Comparison of ENCODE assay signal across 17 mouse cellular contexts in genomic region chr13:108302957-108303675, GRCm38 (mm10). TPM values are rescaled to one million over a fixed set of nuclear protein-coding genes. Genes with fewer than 3 reads are reported as not detected.
DNase-seq lines count a peak whose midpoint lies in the region; ATAC-seq and TF ChIP-seq lines count a peak whose summit lies in the region.
"Had no signal": no experiment of that assay in that cellular context is flagged by ENCODE, and none has a peak within 500 bp of the region (broad histone marks: within the 10 kb centered on the region; RNA-seq: fewer than 3 reads in every experiment).

No protein-coding gene starts in this region.

- no peak overlapping the region for H3K4me2 ChIP-seq in forebrain, embryonic 13.5 days
- H3K4me2 ChIP-seq: forebrain, embryonic 12.5 days; heart, embryonic 11.5 days; hindbrain, embryonic 14.5 days; liver, embryonic 15.5 days; midbrain, embryonic 11.5 days; stomach, embryonic 15.5 days had no signal

- no peaks in the 10 kb centered on the region for H3K9me3 ChIP-seq in forebrain, embryonic 13.5 days (replicated peaks)
- H3K9me3 ChIP-seq: forebrain, embryonic 12.5 days; liver, embryonic 15.5 days; stomach, embryonic 15.5 days had no signal

- DNase-seq in spleen, adult 2 months (ENCODE audit: low read depth in 1 of 2, low spot score in 2 of 2), result no peak
- no peak for DNase-seq in spleen, postnatal 14 days (ENCODE audit: low spot score in 2 of 2)
- peak; percentile 32 to 57 for DNase-seq in CD8-positive naive resting alpha-beta T cell, adult 2 months (ENCODE audit: low read depth in 2 of 2, low spot score in 2 of 2)
- DNase-seq in thymus, postnatal 4 days, result peak; percentile 37
- no peak for DNase-seq in frontal cortex, postnatal 36 days (ENCODE audit: low spot score in 2 of 2)
- DNase-seq: cerebellum, postnatal 10 days; kidney, adult 11 months; kidney, postnatal 10 days; right cerebral cortex, adult 18-20 months had no signal

- no peak for TF ChIP-seq CTCF in spleen, adult 2 months (IDR thresholded peaks at IDR 0.05; ENCODE audit: extremely low read depth, insufficient read depth, insufficient read length, insufficient replicate concordance)

- WGBS in spleen, adult 2 months, result 66% methylated on average over 7 of the region's 7 CpGs
- 74% methylated on average over 7 of the region's 7 CpGs for WGBS in forebrain, embryonic 13.5 days

- no peaks in the 10 kb centered on the region for H3K27me3 ChIP-seq in spleen, adult 2 months (ENCODE audit: control insufficient read depth, insufficient read depth, low read length)
- no peaks in the 10 kb centered on the region for H3K27me3 ChIP-seq in forebrain, embryonic 13.5 days
- H3K27me3 ChIP-seq: forebrain, embryonic 12.5 days; liver, embryonic 15.5 days; stomach, embryonic 15.5 days had no signal

- no peak overlapping the region for H3K9ac ChIP-seq in forebrain, embryonic 13.5 days
- H3K9ac ChIP-seq: forebrain, embryonic 12.5 days; hindbrain, embryonic 14.5 days; liver, embryonic 15.5 days; stomach, embryonic 15.5 days had no signal

- ATAC-seq in inflammation-experienced regulatory T-cells, adult 6 months, result peak; percentile 42
- no peak for ATAC-seq in forebrain, embryonic 13.5 days

- no peak overlapping the region for H3K4me3 ChIP-seq in spleen, adult 2 months (ENCODE audit: extremely low read depth, insufficient read depth, insufficient read length)
- H3K4me3 ChIP-seq in forebrain, embryonic 13.5 days, result no peak overlapping the region
- H3K4me3 ChIP-seq: forebrain, embryonic 12.5 days; liver, embryonic 15.5 days; stomach, embryonic 15.5 days had no signal

- H3K36me3 ChIP-seq in spleen, adult 2 months (ENCODE audit: control insufficient read depth, insufficient read depth, low read length), result no peaks in the 10 kb centered on the region
- no peaks in the 10 kb centered on the region for H3K36me3 ChIP-seq in forebrain, embryonic 13.5 days (ENCODE audit: poor library complexity, severe bottlenecking)
- H3K36me3 ChIP-seq: forebrain, embryonic 12.5 days; liver, embryonic 15.5 days; stomach, embryonic 15.5 days had no signal

- peaks cover 5% of the 10 kb centered on the region for H3K4me1 ChIP-seq in spleen, adult 2 months (ENCODE audit: control insufficient read depth, insufficient read depth, insufficient read length)
- H3K4me1 ChIP-seq in forebrain, embryonic 13.5 days, result peaks cover 8% of the 10 kb centered on the region; the same call in 1 of the 2 replicates

- peak overlapping the region; percentile 63 for H3K27ac ChIP-seq in spleen, adult 2 months (ENCODE audit: insufficient read depth, low read length)
- H3K27ac ChIP-seq in forebrain, embryonic 13.5 days, result no peak overlapping the region
- H3K27ac ChIP-seq: forebrain, embryonic 12.5 days; hindbrain, embryonic 14.5 days; liver, embryonic 15.5 days; stomach, embryonic 15.5 days had no signal

- no peak for TF ChIP-seq POLR2A in spleen, adult 2 months (IDR thresholded peaks at IDR 0.05; ENCODE audit: low read depth, low read length)

RNA-seq across cellular contexts. Expression of gene Depdc1b, which starts 13.0 kb away (rescaled TPM):
- 1.6 and 1.7 TPM in 2 replicates for polyA plus RNA-seq in spleen, adult 2 months (2012; rRNA removed)
- polyA plus RNA-seq in inflammation-experienced regulatory T-cells, adult 6 months (2017; shearing (Covaris generic)), result 10 to 100 TPM in 1 of 3 experiments, under 1 TPM in 2; 0.30 to 12.3 (median 0.53) TPM
- polyA plus RNA-seq in forebrain, embryonic 13.5 days (2015; fragmentation: Nextera tagmentation; extraction: Ambion mirVana), result 13.2 and 13.9 TPM in 2 replicates

Comparison
In these comparisons a context has a peak if more than half of its experiments do, and no peak if none do; other contexts are left out.
1. DNase-seq: peak in CD8-positive naive resting alpha-beta T cell, adult 2 months (2 of 2) and thymus, postnatal 4 days (single experiment); none in spleen, adult 2 months (0 of 2), spleen, postnatal 14 days (0 of 2) and frontal cortex, postnatal 36 days (0 of 2).